Mouse (Mus musculus) spleen, postnatal 4 days (tissue): ENCODE results near the gene Zbed5.
"Not testable (repeated sequence)": the region's sequence is repeated elsewhere in the genome, so short reads cannot be mapped to it uniquely, and the experiment has no call there.

Experiments used
- DNase-seq, 2 experiments: peaks; one replicate each; pipeline ENCODE4 v3.0.0; 2022; ENCODE audit warnings: low spot score in 2 of 2

Zbed5 gene

GRCm38 (mm10) chr5:129895198-129896088 lies at the start of gene Zbed5:
Gene Zbed5 (plus strand): TSS chr5:129895723.
- DNase-seq = peak; percentile 78 to 86

- DNase-seq = peak; percentile 94 to 98
Observed at GRCm38 (mm10) chr5:129846752-129847557, 48.6 kb upstream of the Zbed5 start, which contains the start of gene Sumf2. Gene Sumf2 (plus strand): TSS chr5:129846986.

GRCm38 (mm10) chr5:129847558-129847820 lies 48.0 kb upstream of the Zbed5 start:
- no peak for DNase-seq

- no peak for DNase-seq
Observed at GRCm38 (mm10) chr5:129855163-129855562, 40.4 kb upstream of the Zbed5 start.

GRCm38 (mm10) chr5:129856414-129856813 lies 39.1 kb upstream of the Zbed5 start:
- DNase-seq = no peak

DNA sequence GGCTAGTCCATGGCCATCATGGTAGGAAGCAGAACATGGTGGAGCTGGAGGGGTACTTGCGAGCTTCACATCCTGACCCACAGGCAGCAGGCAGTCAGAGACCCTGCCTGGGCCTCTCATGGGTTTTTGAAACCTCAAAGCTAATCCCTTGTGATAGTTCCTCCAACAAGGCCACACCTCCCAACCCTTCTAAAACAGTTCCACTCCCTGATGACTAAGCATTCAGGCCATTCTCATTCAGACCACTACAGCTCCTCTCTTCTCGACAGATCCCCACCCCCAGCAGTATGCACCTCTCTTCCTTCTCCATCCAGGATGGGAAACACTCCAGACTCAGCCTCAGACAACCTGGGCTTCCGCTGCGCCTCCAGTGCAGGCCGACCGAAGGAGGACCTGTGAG lies 33.2 kb upstream of the Zbed5 start:
- DNase-seq = no peak

- peak; percentile 43 to 79 for DNase-seq
Observed at GRCm38 (mm10) chr5:129864467-129864866, 31.1 kb upstream of the Zbed5 start.

DNA sequence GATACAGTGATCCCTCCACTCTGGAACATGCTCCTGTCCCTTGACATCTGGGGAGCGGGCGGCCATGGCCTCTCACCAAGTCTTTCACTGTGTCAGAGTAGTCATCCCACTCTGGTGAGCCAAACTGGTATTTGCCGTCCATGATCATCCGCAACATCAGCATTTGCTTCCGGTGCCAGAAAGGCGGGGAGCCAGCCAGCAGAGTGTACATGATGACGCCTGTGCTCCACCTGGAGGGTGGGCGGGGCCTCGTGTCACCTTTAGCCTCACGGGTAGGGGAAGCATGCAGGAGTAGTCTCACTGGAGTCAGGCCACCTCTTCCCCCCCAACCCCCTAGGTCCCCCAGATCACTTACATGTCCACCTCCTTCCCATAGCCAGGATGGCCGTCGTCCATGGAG lies 29.7 kb upstream of the Zbed5 start:
- DNase-seq = no peak

DNA sequence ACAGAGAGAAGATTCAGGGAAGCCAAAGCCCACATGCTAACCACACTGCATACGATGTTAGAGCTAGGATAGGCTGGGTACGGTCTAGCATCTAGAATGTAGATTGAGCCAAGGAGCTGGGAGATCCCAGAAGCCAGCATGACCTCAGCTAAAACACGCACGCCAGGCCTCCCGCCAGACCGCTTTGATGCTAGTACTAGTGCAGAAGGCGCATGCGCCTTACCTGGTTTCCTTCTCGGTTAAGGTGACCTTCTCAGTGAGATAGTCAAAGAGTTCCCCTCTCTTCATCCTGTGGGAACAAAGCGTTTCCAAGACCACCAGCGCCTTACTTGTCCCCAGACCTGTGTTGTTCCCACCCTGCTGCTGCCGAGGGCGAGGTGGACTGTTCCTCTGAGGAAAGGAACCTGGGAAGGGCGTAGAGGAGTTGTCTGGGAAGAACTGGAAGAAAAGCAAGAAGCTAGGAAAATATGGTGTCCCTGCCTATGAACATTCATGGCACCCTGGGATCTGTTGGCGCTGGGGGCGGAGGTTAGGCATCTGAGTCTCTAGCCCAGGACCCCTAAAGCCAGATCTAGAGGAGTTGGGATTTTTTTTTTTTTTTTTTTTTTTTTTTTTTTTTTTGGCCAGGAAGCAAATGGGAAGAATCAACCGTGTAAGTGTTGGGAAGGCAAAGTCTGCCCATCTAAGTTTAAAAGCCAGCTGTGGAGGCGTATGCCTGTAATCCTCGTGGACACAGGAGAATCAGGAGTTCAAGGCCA lies 26.1 kb upstream of the Zbed5 start:
- DNase-seq = no peak

DNA sequence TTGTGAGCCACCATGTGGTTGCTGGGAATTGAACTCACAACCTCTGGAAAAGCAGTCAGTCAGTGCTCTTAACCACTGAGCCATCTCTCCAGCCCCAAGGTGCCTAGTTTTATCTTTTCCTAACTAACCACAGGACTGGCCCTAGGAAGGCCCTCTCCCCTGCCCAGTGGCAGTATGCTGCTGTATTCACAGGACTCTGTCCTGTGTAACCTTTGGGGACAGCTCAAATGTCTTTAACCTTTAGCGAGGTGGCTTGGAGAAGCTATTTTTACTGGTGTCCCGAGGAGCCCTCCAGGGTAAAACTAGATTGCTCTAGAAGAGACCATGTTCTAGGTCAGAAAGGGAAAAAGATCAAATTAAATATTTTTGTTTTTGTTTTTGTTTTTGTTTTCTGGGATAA lies 24.3 kb upstream of the Zbed5 start:
- DNase-seq = no peak

- no peak for DNase-seq
Observed at GRCm38 (mm10) chr5:129873942-129874341, 21.6 kb upstream of the Zbed5 start.

DNA sequence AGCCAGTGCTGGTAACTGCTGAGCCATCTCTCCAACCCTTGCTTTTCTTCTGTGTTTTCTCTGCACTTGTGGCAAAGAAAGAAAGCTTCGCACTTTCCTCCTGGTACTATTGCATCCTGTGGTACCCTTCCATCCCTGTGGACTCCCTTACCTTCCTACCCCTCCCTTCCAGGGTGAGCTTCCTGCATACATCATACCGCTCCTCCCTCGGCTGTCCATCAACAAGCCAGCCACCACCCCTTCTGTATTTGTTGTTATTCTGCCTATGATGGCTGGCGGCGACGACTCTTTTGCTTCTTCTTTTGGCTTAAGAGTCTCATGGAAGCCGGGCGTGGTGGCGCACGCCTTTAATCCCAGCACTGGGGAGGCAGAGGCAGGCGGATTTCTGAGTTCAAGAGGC lies 20.4 kb upstream of the Zbed5 start:
- no peak for DNase-seq

GRCm38 (mm10) chr5:129877731-129878455 lies 17.6 kb upstream of the Zbed5 start:
- no peak for DNase-seq

- no peak for DNase-seq
Observed at GRCm38 (mm10) chr5:129878946-129879345, 16.6 kb upstream of the Zbed5 start.

DNA sequence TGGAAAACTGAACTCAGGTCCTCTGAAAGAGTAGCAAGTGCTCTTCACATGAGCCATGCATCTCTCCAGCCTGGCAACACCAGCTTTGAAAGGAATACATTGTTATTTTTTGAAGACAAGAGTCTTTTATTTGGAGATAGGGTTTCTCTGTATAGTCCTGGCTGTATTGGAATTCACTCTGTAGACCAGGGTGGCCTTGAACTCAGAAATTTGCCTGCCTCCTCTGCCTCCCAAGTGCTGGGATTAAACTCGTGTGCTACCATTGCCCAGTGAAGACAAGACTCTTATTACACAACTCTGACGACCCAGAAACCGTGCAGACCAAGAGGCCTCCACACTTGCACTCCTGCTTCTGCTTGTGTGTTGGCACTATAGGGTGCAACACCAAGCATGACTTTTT lies 15.6 kb upstream of the Zbed5 start:
- no peak for DNase-seq

DNA sequence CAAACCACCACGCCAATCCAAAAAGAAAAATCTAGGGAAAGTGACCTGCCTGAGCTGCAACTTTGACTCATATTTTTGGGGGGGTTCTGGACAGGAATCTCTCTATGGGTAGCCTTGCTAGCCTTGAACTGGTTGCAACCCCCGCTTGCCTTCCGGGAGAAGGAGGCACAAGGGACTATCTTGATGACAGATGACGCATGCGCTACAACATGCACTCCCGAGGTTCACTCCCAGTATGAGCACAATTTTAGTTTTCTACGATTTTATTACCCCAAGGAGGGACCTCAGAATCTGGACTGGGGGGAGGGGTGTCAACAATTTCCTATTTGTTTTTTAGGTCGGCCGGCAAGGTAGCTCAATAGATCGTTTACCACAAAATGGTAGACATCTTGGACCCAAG lies 9.3 kb upstream of the Zbed5 start:
- no peak for DNase-seq

DNA sequence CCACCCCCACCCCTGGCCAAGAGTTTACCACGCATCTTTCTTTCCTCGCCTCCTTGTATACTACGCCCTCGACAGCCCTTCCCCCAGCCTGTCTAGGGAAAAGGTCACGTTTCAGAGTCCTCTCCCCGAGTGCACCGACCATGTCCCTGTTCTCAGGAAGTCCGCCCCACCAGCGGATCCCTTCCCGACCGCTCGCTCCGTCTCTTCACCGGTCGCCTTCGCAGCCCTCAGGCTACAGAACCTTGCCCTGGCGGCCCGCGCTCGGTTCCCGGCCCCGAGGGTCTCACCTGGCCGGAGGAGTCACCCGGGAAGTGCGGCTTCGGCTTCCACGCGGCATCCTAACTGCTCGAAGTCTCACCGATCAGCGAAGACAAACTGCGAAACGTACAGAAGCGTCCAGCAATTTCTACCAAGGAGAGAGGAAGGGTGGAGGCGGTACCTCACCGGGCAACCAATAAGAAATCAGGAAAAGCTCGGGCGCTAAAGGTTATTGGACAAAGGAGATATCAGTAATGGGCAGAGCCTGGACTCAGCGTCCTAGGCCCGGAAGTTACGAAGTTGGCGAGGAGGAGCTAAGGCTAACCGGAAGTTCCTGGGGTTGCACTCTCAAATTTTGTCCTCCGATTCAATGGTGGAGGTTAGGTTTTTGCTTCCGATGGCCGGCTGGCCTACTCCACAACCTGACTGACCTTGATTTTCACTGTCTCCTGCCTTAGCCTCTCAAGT lies 8.4 kb upstream of the Zbed5 start, which contains the start of gene Chchd2:
Gene Chchd2, minus strand, starts transcription at position 560 of the 726 bp plus-strand sequence.
- DNase-seq = peak; percentile 89 to 91

GRCm38 (mm10) chr5:129890390-129890789 lies 5.1 kb upstream of the Zbed5 start:
- not testable (repeated sequence) for DNase-seq

DNA sequence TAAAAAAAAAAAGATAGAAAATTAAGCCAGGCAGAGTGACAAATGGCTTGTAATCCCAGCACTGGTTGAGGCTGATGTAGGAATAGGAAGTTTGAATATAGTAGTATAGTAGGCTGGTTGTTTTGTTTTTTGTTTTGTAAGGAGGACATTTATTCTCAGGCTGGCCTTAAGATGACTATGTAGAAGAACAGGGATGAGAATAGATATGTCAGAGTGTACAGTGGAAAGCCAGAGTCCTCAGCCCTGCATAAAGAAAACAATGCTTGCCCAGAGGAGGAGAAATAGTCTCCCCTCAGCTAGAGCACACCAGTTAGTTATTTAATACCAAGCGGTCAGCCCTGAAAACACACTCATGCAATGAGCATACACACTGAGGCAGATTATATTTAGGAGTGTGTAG lies 2.9 kb downstream of the Zbed5 start, which contains the start of gene Phkg1:
Gene Phkg1, minus strand, starts transcription at position 101 of the 400 bp plus-strand sequence.
- DNase-seq = no peak

GRCm38 (mm10) chr5:129907775-129908174 lies 12.3 kb downstream of the Zbed5 start:
- no peak for DNase-seq
